10 mouse cellular contexts compared by ENCODE assay signal in the genomic region with DNA sequence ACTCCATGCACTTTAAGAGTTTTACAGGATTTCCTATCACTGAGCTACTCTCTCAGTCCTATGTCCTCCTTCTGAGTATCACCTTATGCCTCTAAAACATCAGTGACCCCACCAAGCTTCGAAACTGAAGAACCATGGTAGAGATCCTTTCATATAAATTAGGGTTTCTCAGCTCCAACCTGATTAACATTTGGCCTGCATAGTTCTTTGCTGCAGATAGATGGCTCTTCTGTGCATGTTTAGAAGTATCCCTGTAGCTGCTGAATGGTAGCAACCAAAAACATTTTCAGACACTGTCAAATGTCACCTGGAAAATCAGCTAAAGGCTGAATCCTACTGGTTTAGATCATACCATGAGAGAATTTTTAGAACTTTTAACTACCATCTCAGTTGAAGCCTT. TPM values are rescaled to one million over a fixed set of nuclear protein-coding genes. Genes with fewer than 3 reads are reported as not detected.
A peak's percentile ranks its signal among the peaks of the same experiment; 100 is the strongest.
DNase-seq lines count a peak whose midpoint lies in the region; ATAC-seq and TF ChIP-seq lines count a peak whose summit lies in the region.
"Had no signal": no experiment of that assay in that cellular context is flagged by ENCODE, and none has a peak within 500 bp of the region (broad histone marks: within the 10 kb centered on the region; RNA-seq: fewer than 3 reads in every experiment).

No protein-coding gene starts in this region.

- H3K9me3 ChIP-seq in heart, embryonic 10.5 days = no peaks in the 10 kb centered on the region
- H3K9me3 ChIP-seq in lung, postnatal 0 days (ENCODE audit: low read length) = no peaks in the 10 kb centered on the region
- no peaks in the 10 kb centered on the region for H3K9me3 ChIP-seq in liver, embryonic 11.5 days (ENCODE audit: control insufficient read depth, low read length)
- no peaks in the 10 kb centered on the region for H3K9me3 ChIP-seq in neural tube, embryonic 15.5 days (replicated peaks)
- H3K9me3 ChIP-seq: limb, embryonic 15.5 days had no signal

- DNase-seq in heart, embryonic 10.5 days (ENCODE audit: low spot score) = no peak
- DNase-seq in heart, postnatal 36 days = no peak
- DNase-seq in lung, postnatal 0 days (ENCODE audit: low spot score) = no peak
- no peak for DNase-seq in lung, postnatal 25 days (ENCODE audit: low spot score)
- DNase-seq in liver, embryonic 11.5 days (ENCODE audit: low spot score) = no peak
- no peak for DNase-seq in cerebellum, adult 9-10 months
- no peak for DNase-seq in left cerebral cortex, postnatal 4 days
- DNase-seq: kidney, adult 9 months had no signal

- no peak overlapping the region for H3K9ac ChIP-seq in lung, postnatal 0 days (replicated peaks; ENCODE audit: low read depth)
- no peak overlapping the region; the same call in 1 of the 2 replicates for H3K9ac ChIP-seq in liver, embryonic 11.5 days (ENCODE audit: low read depth, low read length)
- no peak overlapping the region for H3K9ac ChIP-seq in neural tube, embryonic 15.5 days (replicated peaks)
- H3K9ac ChIP-seq: limb, embryonic 15.5 days had no signal

- no peak for TF ChIP-seq EP300 in lung, postnatal 0 days (IDR thresholded peaks at IDR 0.05)

- H3K4me1 ChIP-seq in heart, embryonic 10.5 days = peaks cover 20% of the 10 kb centered on the region
- peaks cover 13% of the 10 kb centered on the region; the same call in 1 of the 2 replicates for H3K4me1 ChIP-seq in lung, postnatal 0 days (ENCODE audit: insufficient read depth, low read depth, low read length)
- peaks cover 17% of the 10 kb centered on the region for H3K4me1 ChIP-seq in liver, embryonic 11.5 days (replicated peaks; ENCODE audit: control insufficient read depth, insufficient read depth, low read length)
- H3K4me1 ChIP-seq in neural tube, embryonic 15.5 days = peaks cover 41% of the 10 kb centered on the region

- peaks cover 62% of the 10 kb centered on the region for H3K36me3 ChIP-seq in heart, embryonic 10.5 days
- H3K36me3 ChIP-seq in lung, postnatal 0 days (ENCODE audit: insufficient read depth, low read length) = peaks cover 6% of the 10 kb centered on the region; the same call in 1 of the 2 replicates
- H3K36me3 ChIP-seq in liver, embryonic 11.5 days (ENCODE audit: control insufficient read depth, insufficient read depth, low read length) = peaks cover 23% of the 10 kb centered on the region
- H3K36me3 ChIP-seq in neural tube, embryonic 15.5 days = peaks cover 28% of the 10 kb centered on the region

- ATAC-seq in lung, postnatal 0 days = no peak
- no peak for ATAC-seq in liver, embryonic 11.5 days (replicated peaks; ENCODE audit: low FRiP score)
- ATAC-seq in neural tube, embryonic 15.5 days (ENCODE audit: low FRiP score) = no peak

- H3K4me3 ChIP-seq in heart, embryonic 10.5 days = peak overlapping the region; percentile 97; the same call in 1 of the 2 replicates
- H3K4me3 ChIP-seq in lung, postnatal 0 days (ENCODE audit: low read depth, low read length) = no peak overlapping the region
- H3K4me3 ChIP-seq in liver, embryonic 11.5 days (ENCODE audit: low read depth, low read length) = peak overlapping the region; percentile 84
- 0 out of 2 replicates have a peak overlapping the region, but pooled peaks have one; percentile 8 for H3K4me3 ChIP-seq in neural tube, embryonic 15.5 days (replicated peaks)

- no peak overlapping the region for H3K4me2 ChIP-seq in lung, postnatal 0 days (replicated peaks; ENCODE audit: low read depth, low read length)
- H3K4me2 ChIP-seq in liver, embryonic 11.5 days = peak overlapping the region; percentile 95
- peak overlapping the region; percentile 68 for H3K4me2 ChIP-seq in neural tube, embryonic 15.5 days

- H3K27me3 ChIP-seq in heart, embryonic 10.5 days (ENCODE audit: insufficient read depth, poor library complexity, severe bottlenecking) = no peaks in the 10 kb centered on the region
- H3K27me3 ChIP-seq in lung, postnatal 0 days (replicated peaks; ENCODE audit: insufficient read depth, low read length) = no peaks in the 10 kb centered on the region
- no peaks in the 10 kb centered on the region for H3K27me3 ChIP-seq in liver, embryonic 11.5 days (replicated peaks; ENCODE audit: control insufficient read depth, insufficient read depth, low read length)
- H3K27me3 ChIP-seq in neural tube, embryonic 15.5 days (replicated peaks) = no peaks in the 10 kb centered on the region
- H3K27me3 ChIP-seq: limb, embryonic 15.5 days had no signal

- WGBS in heart, embryonic 10.5 days = 98% methylated on average over 1 of the region's 1 CpGs
- 97% methylated on average over 1 of the region's 1 CpGs for WGBS in lung, postnatal 0 days
- 94% methylated on average over 1 of the region's 1 CpGs for WGBS in liver, embryonic 11.5 days
- 93% methylated on average over 1 of the region's 1 CpGs for WGBS in neural tube, embryonic 15.5 days

- peak; percentile 20 for TF ChIP-seq CTCF in lung, postnatal 0 days (IDR thresholded peaks at IDR 0.05)

- no peak overlapping the region for H3K27ac ChIP-seq in heart, embryonic 10.5 days
- no peak overlapping the region for H3K27ac ChIP-seq in lung, postnatal 0 days (ENCODE audit: low read length)
- no peak overlapping the region for H3K27ac ChIP-seq in liver, embryonic 11.5 days (ENCODE audit: low read depth, low read length)
- no peak overlapping the region for H3K27ac ChIP-seq in neural tube, embryonic 15.5 days (replicated peaks)
- H3K27ac ChIP-seq: limb, embryonic 15.5 days had no signal

- intact Hi-C loops in heart, postnatal 36 days (cut with DNase I) = loop anchor here (5.0 kb wide), 1 partner anchor 230 kb away; no protein-coding TSS in a partner anchor
- intact Hi-C loops in left cerebral cortex, postnatal 4 days (cut with DNase I) = no loop called here

RNA-seq across cellular contexts. Expression of gene Wdr77, which starts 1.9 kb away (rescaled TPM):
- 124 and 146 TPM in 2 replicates for polyA plus RNA-seq in heart, embryonic 10.5 days (2016; fragmentation: Nextera tagmentation; extraction: Ambion mirVana)
- total RNA-seq in heart, postnatal 36 days (2021) = 10 to 100 TPM; 46.9 to 48.5 TPM
- 45.9 and 50.0 TPM in 2 replicates for polyA plus RNA-seq in lung, postnatal 0 days (2015; fragmentation: Nextera tagmentation; extraction: Ambion mirVana)
- polyA plus RNA-seq in liver, embryonic 11.5 days (2014; fragmentation: Nextera tagmentation; extraction: Ambion mirVana) = 154 and 167 TPM in 2 replicates
- polyA plus RNA-seq in neural tube, embryonic 15.5 days (2015; fragmentation: Nextera tagmentation; extraction: Ambion mirVana) = 86.7 and 104 TPM in 2 replicates
- 10 to 100 TPM; 61.2 to 70.2 TPM for total RNA-seq in left cerebral cortex, postnatal 4 days (2021)

RNA-seq across cellular contexts. Expression of gene Atp5f1, which starts 2.7 kb away (rescaled TPM):
- 677 and 779 TPM in 2 replicates for polyA plus RNA-seq in heart, embryonic 10.5 days (2016; fragmentation: Nextera tagmentation; extraction: Ambion mirVana)
- total RNA-seq in heart, postnatal 36 days (2021) = 1,000 to 10,000 TPM; 1,203 to 1,219 TPM
- 352 and 364 TPM in 2 replicates for polyA plus RNA-seq in lung, postnatal 0 days (2015; fragmentation: Nextera tagmentation; extraction: Ambion mirVana)
- 499 and 512 TPM in 2 replicates for polyA plus RNA-seq in liver, embryonic 11.5 days (2014; fragmentation: Nextera tagmentation; extraction: Ambion mirVana)
- 581 and 593 TPM in 2 replicates for polyA plus RNA-seq in neural tube, embryonic 15.5 days (2015; fragmentation: Nextera tagmentation; extraction: Ambion mirVana)
- total RNA-seq in left cerebral cortex, postnatal 4 days (2021) = 100 to 1,000 TPM; 255 TPM

RNA-seq across cellular contexts. Expression of gene Ovgp1, which starts 16.3 kb away (rescaled TPM):
- 1.5 and 1.9 TPM in 2 replicates for polyA plus RNA-seq in heart, embryonic 10.5 days (2016; fragmentation: Nextera tagmentation; extraction: Ambion mirVana)
- under 1 TPM; 0.27 to 0.58 TPM for total RNA-seq in heart, postnatal 36 days (2021)
- polyA plus RNA-seq in lung, postnatal 0 days (2015; fragmentation: Nextera tagmentation; extraction: Ambion mirVana) = 0.95 and 1.0 TPM in 2 replicates
- 1.0 and 1.7 TPM in 2 replicates for polyA plus RNA-seq in liver, embryonic 11.5 days (2014; fragmentation: Nextera tagmentation; extraction: Ambion mirVana)
- 3.6 and 4.3 TPM in 2 replicates for polyA plus RNA-seq in neural tube, embryonic 15.5 days (2015; fragmentation: Nextera tagmentation; extraction: Ambion mirVana)
- total RNA-seq in left cerebral cortex, postnatal 4 days (2021) = 1 to 10 TPM; 3.2 to 3.8 TPM

RNA-seq across cellular contexts. Expression of gene I830077J02Rik, which starts 24.8 kb away (rescaled TPM):
- polyA plus RNA-seq in heart, embryonic 10.5 days (2016; fragmentation: Nextera tagmentation; extraction: Ambion mirVana) = 2.0 and 3.4 TPM in 2 replicates
- total RNA-seq in heart, postnatal 36 days (2021) = under 1 TPM; 0.54 to 0.94 TPM
- polyA plus RNA-seq in lung, postnatal 0 days (2015; fragmentation: Nextera tagmentation; extraction: Ambion mirVana) = 1.2 and 1.9 TPM in 2 replicates
- 5.6 and 5.9 TPM in 2 replicates for polyA plus RNA-seq in liver, embryonic 11.5 days (2014; fragmentation: Nextera tagmentation; extraction: Ambion mirVana)
- polyA plus RNA-seq in neural tube, embryonic 15.5 days (2015; fragmentation: Nextera tagmentation; extraction: Ambion mirVana) = 0.54 and 1.8 TPM in 2 replicates
- under 1 TPM; 0.56 to 0.64 TPM for total RNA-seq in left cerebral cortex, postnatal 4 days (2021)

RNA-seq across cellular contexts. Expression of gene Pifo, which starts 57.2 kb away (rescaled TPM):
- 0.69 TPM in 1 of 2 replicates, not detected in the other for polyA plus RNA-seq in heart, embryonic 10.5 days (2016; fragmentation: Nextera tagmentation; extraction: Ambion mirVana)
- total RNA-seq in heart, postnatal 36 days (2021) = not detected
- polyA plus RNA-seq in lung, postnatal 0 days (2015; fragmentation: Nextera tagmentation; extraction: Ambion mirVana) = 18.5 and 23.0 TPM in 2 replicates
- polyA plus RNA-seq in liver, embryonic 11.5 days (2014; fragmentation: Nextera tagmentation; extraction: Ambion mirVana) = not detected in 2 replicates
- 3.2 and 3.6 TPM in 2 replicates for polyA plus RNA-seq in neural tube, embryonic 15.5 days (2015; fragmentation: Nextera tagmentation; extraction: Ambion mirVana)
- under 1 TPM; 0.54 to 0.58 TPM for total RNA-seq in left cerebral cortex, postnatal 4 days (2021)
- polyA plus RNA-seq: limb, embryonic 15.5 days had no signal
